Mouse (Mus musculus) midbrain, embryonic 10.5 days (tissue): ENCODE results near the gene Wdr73. TPM values are rescaled to one million over a fixed set of nuclear protein-coding genes. Genes with fewer than 3 reads are reported as not detected.

ENCODE experiments used
- DNase-seq: peaks from one replicate; pipeline ENCODE4 v3.0.0-alpha.2; 2017; ENCODE audit warnings: low spot score
- H3K27ac ChIP-seq: fragments of 300-500 bp; sonication (generic); replicated peaks from 2 replicates; pipeline ENCODE4 v1.5.1; 2016; ENCODE audit warnings: mild to moderate bottlenecking
- H3K27me3 ChIP-seq: fragments of 300-500 bp; sonication (generic); 2 replicates; pipeline ENCODE4 v1.6.1; 2016; ENCODE audit warnings: low read depth, mild to moderate bottlenecking; ENCODE audit not compliant: poor library complexity, severe bottlenecking
- H3K36me3 ChIP-seq: fragments of 300-500 bp; sonication (generic); 2 replicates; pipeline ENCODE4 v1.6.1; 2016; ENCODE audit warnings: mild to moderate bottlenecking, moderate library complexity
- H3K4me1 ChIP-seq: fragments of 300-500 bp; sonication (generic); 2 replicates; pipeline ENCODE4 v1.6.1; 2016
- H3K4me3 ChIP-seq: fragments of 300-500 bp; sonication (generic); 2 replicates; pipeline ENCODE4 v1.5.1; 2016; ENCODE audit warnings: mild to moderate bottlenecking, moderate library complexity
- H3K9me3 ChIP-seq: fragments of 300-500 bp; sonication (generic); replicated peaks from 2 replicates; pipeline ENCODE4 v1.6.1; 2016; ENCODE audit warnings: mild to moderate bottlenecking
- WGBS: fragments of 180-500 bp; shearing (Covaris S2); methylation state at CpG from one replicate; pipeline ENCODE4 v1.1.7; 2016; 5-methylcytosine and 5-hydroxymethylcytosine counted together
- polyA plus RNA-seq: library from polyadenylated mRNA; unstranded; fragments of >200 nt; fragmentation: Nextera tagmentation; extraction: Ambion mirVana; gene quantifications from 2 replicates; pipeline ENCODE4 v1.2.1, GENCODE M21; 2016

Gene Wdr73
- polyA plus RNA-seq, 1 experiment from 2014 or later: 48.0 TPM

DNA sequence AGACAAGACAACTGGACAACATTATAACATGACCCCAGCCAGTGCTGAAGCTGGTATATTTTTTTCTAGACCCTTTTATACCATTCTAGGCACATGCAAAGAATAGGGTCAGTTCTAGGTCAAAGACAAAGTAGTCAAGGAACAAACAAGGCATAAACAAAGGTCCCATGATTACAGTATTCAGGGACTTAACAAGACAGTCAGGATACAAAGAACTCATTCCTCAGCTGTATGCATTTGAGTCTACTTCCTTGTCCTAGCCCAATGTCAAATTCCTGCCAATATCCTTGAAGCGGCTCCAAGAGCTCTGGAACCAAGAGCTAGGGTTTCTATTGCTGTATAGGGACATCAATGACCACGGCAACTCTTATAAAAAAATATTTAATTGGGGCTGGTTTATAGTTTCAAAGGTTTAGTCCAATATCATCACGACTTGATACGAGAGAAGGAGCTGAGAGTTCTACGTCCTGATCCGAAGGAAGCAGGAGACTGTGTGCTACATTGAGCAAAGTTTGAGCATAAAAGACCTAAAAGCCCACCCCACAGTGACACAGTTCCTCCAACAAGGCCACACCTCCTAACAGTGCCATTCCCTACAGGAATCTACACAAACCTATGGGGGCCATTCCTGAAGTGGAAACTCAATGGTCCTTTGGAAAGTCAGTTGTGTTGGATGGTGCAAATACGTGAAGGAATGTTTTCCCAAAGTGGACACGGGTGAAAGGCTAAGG, 57.0 kb downstream of the Wdr73 start:
- 91% methylated on average over 8 of the region's 8 CpGs for WGBS
- Histone ChIP-seq H3K9me3 (no peaks in the 10 kb centered on the region), H3K27me3 (no peaks in the 10 kb centered on the region), H3K4me1 (no peaks in the 10 kb centered on the region), H3K27ac (no peak overlapping the region), H3K36me3 (no peaks in the 10 kb centered on the region), H3K4me3 (no peak overlapping the region)
- DNase-seq: no peak

GRCm38 (mm10) chr7:80843176-80843575, 57.9 kb downstream of the Wdr73 start:
- Histone ChIP-seq H3K4me1 (no peaks in the 10 kb centered on the region), H3K9me3 (no peaks in the 10 kb centered on the region), H3K27me3 (0 out of 2 replicates have a peak, but pooled peaks cover 2% of the 10 kb centered on the region), H3K27ac (no peak overlapping the region), H3K4me3 (no peak overlapping the region), H3K36me3 (no peaks in the 10 kb centered on the region)
- WGBS: 83% methylated on average over 1 of the region's 1 CpGs
- no peak for DNase-seq

DNA sequence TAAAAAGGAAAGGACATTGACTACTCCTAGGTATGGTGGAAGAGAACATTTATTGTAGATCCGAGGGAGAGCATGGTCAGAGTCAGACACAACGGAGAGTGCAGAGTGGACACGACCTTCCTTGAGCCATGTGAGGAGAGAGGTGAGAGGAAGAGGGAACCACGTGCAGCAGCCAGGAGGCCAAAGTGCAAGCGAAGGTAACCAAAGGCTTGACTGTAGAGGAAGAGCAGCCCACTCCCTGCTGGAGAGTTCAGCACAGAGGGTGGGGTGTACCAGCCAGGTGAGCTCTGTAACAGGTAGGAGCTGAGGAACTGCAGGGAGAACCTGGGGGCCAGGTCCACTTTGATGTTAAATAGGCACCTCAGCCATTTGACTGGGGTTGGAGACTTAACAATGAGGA, 58.9 kb downstream of the Wdr73 start:
- Histone ChIP-seq H3K27ac (no peak overlapping the region), H3K27me3 (peaks cover 2% of the 10 kb centered on the region; the same call in 1 of the 2 replicates), H3K9me3 (no peaks in the 10 kb centered on the region), H3K4me1 (no peaks in the 10 kb centered on the region), H3K36me3 (no peaks in the 10 kb centered on the region), H3K4me3 (no peak overlapping the region)
- WGBS: 75% methylated on average over 5 of the region's 5 CpGs
- no peak for DNase-seq

DNA sequence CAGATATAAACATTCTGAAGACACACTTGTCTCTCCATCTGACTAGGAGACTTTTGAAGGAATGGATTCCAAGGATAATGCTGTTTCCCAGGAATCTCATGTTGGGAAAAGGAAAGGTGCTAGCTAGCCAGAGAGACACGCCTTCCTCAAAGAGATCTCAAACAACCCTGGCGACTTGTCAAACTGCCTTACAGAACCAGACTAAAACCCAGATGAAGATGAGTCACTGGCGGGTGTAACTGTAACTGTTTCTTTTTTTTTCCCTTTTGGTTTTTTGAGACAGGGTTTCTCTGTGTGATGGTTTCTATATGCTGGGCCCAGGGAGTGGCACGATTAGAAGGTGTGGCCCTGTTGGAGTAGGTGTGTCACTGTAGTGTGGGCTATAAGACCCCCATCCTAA, 60.1 kb downstream of the Wdr73 start:
- Histone ChIP-seq H3K4me3 (no peak overlapping the region), H3K9me3 (no peaks in the 10 kb centered on the region), H3K36me3 (no peaks in the 10 kb centered on the region), H3K27ac (no peak overlapping the region), H3K4me1 (no peaks in the 10 kb centered on the region), H3K27me3 (peaks cover 2% of the 10 kb centered on the region; the same call in 1 of the 2 replicates)
- WGBS: 79% methylated on average over 4 of the region's 4 CpGs
- no peak for DNase-seq

Other genes with a start within 250 kb of the Wdr73 start
- gene Crtc3, start 212.4 kb downstream of the Wdr73 start, polyA plus RNA-seq: 8.4 and 9.3 TPM in 2 replicates
- gene Iqgap1, start 75.3 kb downstream of the Wdr73 start, polyA plus RNA-seq: 23.7 and 27.1 TPM in 2 replicates
- gene Zscan2, start 40.3 kb downstream of the Wdr73 start, polyA plus RNA-seq: 2.5 and 2.9 TPM in 2 replicates
- 7.0 and 7.4 TPM in 2 replicates for gene Nmb, start 3.8 kb upstream of the Wdr73 start, polyA plus RNA-seq
- 195 and 207 TPM in 2 replicates for gene Sec11a, start 46.5 kb upstream of the Wdr73 start, polyA plus RNA-seq
- 10.5 and 11.6 TPM in 2 replicates for gene Zfp592, start 92.4 kb upstream of the Wdr73 start, polyA plus RNA-seq
- gene Alpk3, start 156.3 kb upstream of the Wdr73 start, polyA plus RNA-seq: 0.05 and 0.09 TPM in 2 replicates
- 0.05 TPM in 1 of 2 replicates, not detected in the other for gene Slc28a1, start 213.5 kb upstream of the Wdr73 start, polyA plus RNA-seq